Mouse (Mus musculus) CD4-positive naive resting alpha-beta T cell, adult 76 days (primary cell): ENCODE results near the gene Speer4f1. TPM values are rescaled to one million over a fixed set of nuclear protein-coding genes. Genes with fewer than 3 reads are reported as not detected.

Experiments
- total RNA-seq: library from RNA; stranded (reverse); gene quantifications from one replicate; pipeline ENCODE4 v1.2.4, GENCODE M21; 2023

Speer4f1 gene
- not detected for total RNA-seq

GRCm38 (mm10) chr5:17475798-17476197 lies at the start of gene Speer4f1:
TSS of gene Speer4f1 (plus strand) at chr5:17476098.

Other genes starting within 250 kb of the Speer4f1 start
- not detected for gene Speer4f2, start 102.9 kb upstream of the Speer4f1 start, total RNA-seq
- gene Sema3c, start 98.2 kb downstream of the Speer4f1 start, total RNA-seq = not detected